Mouse (Mus musculus): ENCODE measurements around the gene Zscan12. TPM values are rescaled to one million over a fixed set of nuclear protein-coding genes. Genes with fewer than 3 reads are reported as not detected.
A peak's percentile ranks its signal among the peaks of the same experiment; 100 is the strongest.
"Not testable (repeated sequence)": the region's sequence is repeated elsewhere in the genome, so short reads cannot be mapped to it uniquely, and the experiment has no call there.

The Zscan12 gene
- polyA plus RNA-seq, 1 experiment from 2014 or later, result 6.4 TPM

DNA sequence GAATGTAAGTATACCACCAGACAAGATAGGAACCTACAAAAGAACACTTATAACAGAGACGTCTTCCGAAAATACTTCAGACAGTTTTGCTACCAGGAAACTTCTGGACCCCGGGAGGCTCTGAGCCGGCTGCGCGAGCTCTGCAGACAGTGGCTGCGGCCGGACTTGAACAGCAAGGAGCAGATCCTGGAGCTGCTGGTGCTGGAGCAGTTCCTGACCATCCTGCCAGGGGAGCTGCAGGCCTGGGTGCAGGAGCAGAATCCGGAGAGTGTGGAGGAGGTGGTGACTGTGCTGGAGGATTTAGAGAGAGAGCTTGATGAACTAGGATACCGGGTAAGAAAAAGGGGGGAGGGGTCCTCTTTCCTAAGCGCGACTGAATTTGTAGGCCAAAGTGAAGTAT is 1.1 kb downstream of the Zscan12 start:
- Histone ChIP-seq H3K4me1 (ENCODE audit: insufficient read depth, low read depth, low read length) (no peaks in the 10 kb centered on the region; the same call in 1 of the 2 replicates), H3K27me3 (replicated peaks; ENCODE audit: insufficient read depth, low read length) (no peaks in the 10 kb centered on the region), H3K27ac (ENCODE audit: low read length) (no peak overlapping the region), H3K36me3 (ENCODE audit: insufficient read depth, low read length) (no peaks in the 10 kb centered on the region), H3K4me2 (replicated peaks; ENCODE audit: low read depth, low read length) (peak overlapping the region; percentile 68), H3K9ac (replicated peaks; ENCODE audit: low read depth) (0 out of 2 replicates have a peak overlapping the region, but pooled peaks have one; percentile 2), H3K4me3 (ENCODE audit: low read depth, low read length) (peak overlapping the region; percentile 75; the same call in 1 of the 2 replicates), H3K9me3 (ENCODE audit: low read length) (no peaks in the 10 kb centered on the region)
- TF ChIP-seq EP300 (IDR thresholded peaks at IDR 0.05) (no peak), CTCF (IDR thresholded peaks at IDR 0.05) (peak; percentile 30)
- DNase-seq (ENCODE audit: low spot score), result peak; percentile 9
- WGBS, result 59% methylated on average over 12 of the region's 12 CpGs
- ATAC-seq, result no peak

DNA sequence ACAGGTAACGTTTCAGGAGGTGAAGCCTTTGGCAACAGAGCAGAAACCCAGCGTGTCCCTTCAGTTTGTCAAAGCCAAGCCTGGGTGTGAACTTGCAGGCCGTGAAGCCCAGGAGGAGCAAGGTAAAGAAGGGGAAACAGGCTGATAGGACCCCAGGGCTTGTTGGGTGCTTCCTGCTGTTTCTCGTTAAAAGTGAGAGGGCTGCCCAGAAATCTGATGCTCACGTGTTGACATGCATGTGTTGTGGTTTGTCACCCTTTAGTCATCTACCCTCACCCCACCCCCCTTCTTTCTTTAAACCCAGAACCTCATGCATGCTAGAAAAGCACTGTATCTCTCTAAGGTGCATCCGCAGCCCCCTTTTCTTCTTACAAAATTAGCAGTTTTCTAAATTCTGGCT is 4.0 kb downstream of the Zscan12 start:
- Histone ChIP-seq H3K4me1 (ENCODE audit: insufficient read depth, low read depth, low read length) (no peaks in the 10 kb centered on the region; the same call in 1 of the 2 replicates), H3K9me3 (ENCODE audit: low read length) (no peaks in the 10 kb centered on the region), H3K27ac (ENCODE audit: low read length) (no peak overlapping the region), H3K4me2 (replicated peaks; ENCODE audit: low read depth, low read length) (no peak overlapping the region), H3K36me3 (ENCODE audit: insufficient read depth, low read length) (peaks cover 5% of the 10 kb centered on the region; the same call in 1 of the 2 replicates), H3K4me3 (ENCODE audit: low read depth, low read length) (no peak overlapping the region), H3K27me3 (replicated peaks; ENCODE audit: insufficient read depth, low read length) (no peaks in the 10 kb centered on the region), H3K9ac (replicated peaks; ENCODE audit: low read depth) (no peak overlapping the region)
- ATAC-seq (no peak), DNase-seq (ENCODE audit: low spot score) (no peak)
- 53% methylated on average over 6 of the region's 6 CpGs for WGBS
- TF ChIP-seq CTCF (IDR thresholded peaks at IDR 0.05), result no peak
- TF ChIP-seq EP300 (IDR thresholded peaks at IDR 0.05), result no peak

- 82% methylated on average over 2 of the region's 2 CpGs for WGBS
- Histone ChIP-seq H3K9me3 (ENCODE audit: low read length) (no peaks in the 10 kb centered on the region), H3K4me2 (replicated peaks; ENCODE audit: low read depth, low read length) (no peak overlapping the region), H3K36me3 (ENCODE audit: insufficient read depth, low read length) (peaks cover 5% of the 10 kb centered on the region; the same call in 1 of the 2 replicates), H3K27ac (ENCODE audit: low read length) (no peak overlapping the region), H3K4me1 (ENCODE audit: insufficient read depth, low read depth, low read length) (no peaks in the 10 kb centered on the region), H3K9ac (replicated peaks; ENCODE audit: low read depth) (no peak overlapping the region), H3K4me3 (ENCODE audit: low read depth, low read length) (no peak overlapping the region), H3K27me3 (replicated peaks; ENCODE audit: insufficient read depth, low read length) (no peaks in the 10 kb centered on the region)
- ATAC-seq, result no peak
- DNase-seq (ENCODE audit: low spot score), result no peak
- no peak for TF ChIP-seq EP300 (IDR thresholded peaks at IDR 0.05)
- no peak for TF ChIP-seq CTCF (IDR thresholded peaks at IDR 0.05)
Measured at GRCm38 (mm10) chr13:21372700-21373099, 10.1 kb downstream of the Zscan12 start.

DNA sequence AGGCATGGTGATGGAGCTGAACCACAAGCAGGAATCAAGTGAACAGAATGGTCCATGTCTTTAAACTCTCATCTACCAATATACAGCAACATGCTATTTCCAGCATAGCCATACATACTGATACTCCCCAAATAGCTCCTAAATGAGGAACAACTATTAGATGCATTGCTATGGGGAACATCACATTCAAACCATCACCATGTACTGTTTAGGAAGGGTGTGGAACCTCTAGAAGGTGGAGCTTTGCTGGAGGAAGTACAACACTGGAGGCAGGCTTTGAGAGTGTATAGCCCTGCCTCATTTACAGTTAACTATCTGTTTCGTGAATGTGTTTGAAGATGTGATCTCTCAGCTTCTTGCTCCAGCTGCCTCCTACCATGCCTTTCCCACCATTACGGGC is 15.2 kb downstream of the Zscan12 start:
- Histone ChIP-seq H3K4me1 (ENCODE audit: insufficient read depth, low read depth, low read length) (no peaks in the 10 kb centered on the region), H3K4me3 (ENCODE audit: low read depth, low read length) (no peak overlapping the region), H3K36me3 (ENCODE audit: insufficient read depth, low read length) (no peaks in the 10 kb centered on the region), H3K27ac (ENCODE audit: low read length) (no peak overlapping the region), H3K4me2 (replicated peaks; ENCODE audit: low read depth, low read length) (no peak overlapping the region), H3K27me3 (replicated peaks; ENCODE audit: insufficient read depth, low read length) (no peaks in the 10 kb centered on the region), H3K9ac (replicated peaks; ENCODE audit: low read depth) (no peak overlapping the region), H3K9me3 (ENCODE audit: low read length) (no peaks in the 10 kb centered on the region)
- 81% methylated on average over 2 of the region's 2 CpGs for WGBS
- TF ChIP-seq EP300 (IDR thresholded peaks at IDR 0.05) (no peak), CTCF (IDR thresholded peaks at IDR 0.05) (no peak)
- ATAC-seq, result no peak
- no peak for DNase-seq (ENCODE audit: low spot score)

DNA sequence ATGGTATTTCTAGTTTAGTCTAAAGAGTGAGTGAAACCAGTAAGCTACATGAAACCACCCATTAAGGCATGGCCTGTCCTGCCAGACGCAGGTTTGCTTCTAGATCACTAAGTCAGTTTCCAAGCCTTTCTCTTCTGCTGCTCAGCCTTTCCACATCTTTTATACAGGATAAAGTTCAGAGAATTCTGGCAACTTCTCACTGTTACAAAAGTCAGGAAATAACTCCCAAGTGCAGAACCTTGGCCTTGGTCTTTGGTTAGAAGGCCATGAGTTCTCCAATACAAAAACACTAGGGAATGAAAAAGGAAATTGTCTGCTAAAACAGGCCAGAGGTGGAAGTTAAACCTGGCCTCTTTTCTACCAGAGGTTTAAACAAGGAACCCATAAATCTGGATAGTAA is 32.6 kb downstream of the Zscan12 start:
- Histone ChIP-seq H3K4me2 (replicated peaks; ENCODE audit: low read depth, low read length) (no peak overlapping the region), H3K9ac (replicated peaks; ENCODE audit: low read depth) (no peak overlapping the region), H3K27me3 (replicated peaks; ENCODE audit: insufficient read depth, low read length) (no peaks in the 10 kb centered on the region), H3K4me1 (ENCODE audit: insufficient read depth, low read depth, low read length) (no peaks in the 10 kb centered on the region; the same call in 1 of the 2 replicates), H3K9me3 (ENCODE audit: low read length) (no peaks in the 10 kb centered on the region), H3K4me3 (ENCODE audit: low read depth, low read length) (no peak overlapping the region), H3K27ac (ENCODE audit: low read length) (no peak overlapping the region), H3K36me3 (ENCODE audit: insufficient read depth, low read length) (peaks cover 39% of the 10 kb centered on the region)
- DNase-seq (ENCODE audit: low spot score) (no peak), ATAC-seq (no peak)
- WGBS, result 93% methylated on average over 1 of the region's 1 CpGs
- TF ChIP-seq EP300 (IDR thresholded peaks at IDR 0.05), result no peak
- no peak for TF ChIP-seq CTCF (IDR thresholded peaks at IDR 0.05)

DNA sequence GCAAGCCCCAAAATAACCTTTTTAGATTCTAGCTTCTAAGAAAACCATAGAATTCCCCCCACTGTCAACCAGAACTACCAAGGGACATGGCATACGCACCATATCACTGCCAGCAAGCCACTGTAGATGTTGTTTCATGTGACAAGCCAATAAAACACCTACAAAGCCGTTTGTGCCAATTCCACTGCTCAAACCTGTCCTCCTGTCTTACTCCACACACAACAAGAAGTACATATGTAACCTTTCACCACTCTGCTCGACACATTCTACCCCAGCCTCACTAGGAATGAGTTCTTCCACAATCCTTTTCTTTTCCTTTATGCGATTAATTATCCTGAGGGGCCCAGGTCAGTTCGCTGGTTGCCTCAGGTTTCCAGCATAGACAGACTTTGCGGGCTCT is 33.0 kb downstream of the Zscan12 start:
- ATAC-seq, result no peak
- H3K9me3 ChIP-seq (ENCODE audit: low read length), result no peaks in the 10 kb centered on the region
- peaks cover 35% of the 10 kb centered on the region for H3K36me3 ChIP-seq (ENCODE audit: insufficient read depth, low read length)
- no peak for TF ChIP-seq EP300 (IDR thresholded peaks at IDR 0.05)
- no peak overlapping the region for H3K9ac ChIP-seq (replicated peaks; ENCODE audit: low read depth)
- DNase-seq (ENCODE audit: low spot score), result no peak
- H3K27ac ChIP-seq (ENCODE audit: low read length), result no peak overlapping the region
- no peaks in the 10 kb centered on the region; the same call in 1 of the 2 replicates for H3K4me1 ChIP-seq (ENCODE audit: insufficient read depth, low read depth, low read length)
- no peaks in the 10 kb centered on the region for H3K27me3 ChIP-seq (replicated peaks; ENCODE audit: insufficient read depth, low read length)
- 94% methylated on average over 6 of the region's 6 CpGs for WGBS
- no peak overlapping the region for H3K4me2 ChIP-seq (replicated peaks; ENCODE audit: low read depth, low read length)
- no peak overlapping the region for H3K4me3 ChIP-seq (ENCODE audit: low read depth, low read length)

- 91% methylated on average over 14 of the region's 18 CpGs for WGBS
- not testable (repeated sequence) for DNase-seq (ENCODE audit: low spot score); H3K27me3 ChIP-seq (replicated peaks; ENCODE audit: insufficient read depth, low read length); H3K9ac ChIP-seq (replicated peaks; ENCODE audit: low read depth); H3K4me3 ChIP-seq (ENCODE audit: low read depth, low read length); H3K4me1 ChIP-seq (ENCODE audit: insufficient read depth, low read depth, low read length); H3K4me2 ChIP-seq (replicated peaks; ENCODE audit: low read depth, low read length); H3K27ac ChIP-seq (ENCODE audit: low read length); H3K9me3 ChIP-seq (ENCODE audit: low read length)
- ATAC-seq, result peak; percentile 38; the same call in 1 of the 2 replicates
- H3K36me3 ChIP-seq (ENCODE audit: insufficient read depth, low read length), result peaks cover 31% of the 10 kb centered on the region
Measured at GRCm38 (mm10) chr13:21396048-21396447, 33.4 kb downstream of the Zscan12 start.
